Mouse (Mus musculus) heart, postnatal 0 days (tissue): ENCODE results near the gene Slc39a1. TPM values are rescaled to one million over a fixed set of nuclear protein-coding genes. Genes with fewer than 3 reads are reported as not detected.

ENCODE experiments used
- ATAC-seq: fragments of 200-750 bp; cut with Nextera tagmentation; 2 replicates; pipeline ENCODE4 v1.8.0; 2017; ENCODE audit warnings: low read depth, moderate number of reproducible peaks, moderate library complexity; ENCODE audit not compliant: insufficient read depth
- DNase-seq: peaks from one replicate; pipeline ENCODE4 v3.0.0-alpha.2; 2016; ENCODE audit warnings: low spot score
- H3K27ac ChIP-seq: fragments of 300-500 bp; sonication (generic); 2 replicates; pipeline ENCODE4 v1.5.1; 2014; ENCODE audit warnings: low read depth, mild to moderate bottlenecking
- H3K27me3 ChIP-seq: fragments of 300-500 bp; sonication (generic); 2 replicates; pipeline ENCODE4 v1.6.1; 2014; ENCODE audit warnings: low read length, mixed read lengths; ENCODE audit not compliant: control insufficient read depth, insufficient read depth
- H3K36me3 ChIP-seq: fragments of 300-500 bp; sonication (generic); replicated peaks from 2 replicates; pipeline ENCODE4 v1.6.1; 2014; ENCODE audit warnings: low read length, mixed read lengths; ENCODE audit not compliant: control insufficient read depth, insufficient read depth
- H3K4me1 ChIP-seq: fragments of 300-500 bp; sonication (generic); 2 replicates; pipeline ENCODE4 v1.6.1; 2014; ENCODE audit warnings: antibody characterized with exemption; ENCODE audit not compliant: control insufficient read depth, insufficient read depth
- H3K4me2 ChIP-seq: fragments of 300-500 bp; sonication (generic); 2 replicates; pipeline ENCODE4 v1.6.1; 2014; ENCODE audit warnings: low read depth, mild to moderate bottlenecking, low read length, moderate library complexity
- H3K4me3 ChIP-seq: fragments of 300-500 bp; sonication (generic); 2 replicates; pipeline ENCODE4 v1.5.1; 2014; ENCODE audit warnings: low read depth, low read length
- H3K9ac ChIP-seq: fragments of 300-500 bp; sonication (generic); replicated peaks from 2 replicates; pipeline ENCODE4 v1.6.1; 2014; ENCODE audit warnings: low read depth, low read length, mixed read lengths
- H3K9me3 ChIP-seq: fragments of 300-500 bp; sonication (generic); replicated peaks from 2 replicates; pipeline ENCODE4 v1.6.1; 2016; ENCODE audit warnings: low read length; ENCODE audit not compliant: control insufficient read depth
- CTCF ChIP-seq: IDR thresholded peaks from 2 replicates; pipeline ENCODE4 v1.5.1; 2016; ENCODE audit warnings: antibody characterized with exemption, control low read depth, low read depth
- EP300 ChIP-seq: IDR thresholded peaks from 2 replicates; pipeline ENCODE4 v1.6.1; 2016; ENCODE audit warnings: antibody characterized with exemption, low read depth
- WGBS: fragments of 180-500 bp; shearing (Covaris S2); extraction: QIAGEN DNeasy Blood & Tissue Kit; methylation state at CpG from one replicate; pipeline ENCODE4 v1.1.7; 2014; 5-methylcytosine and 5-hydroxymethylcytosine counted together
- polyA plus RNA-seq: library from polyadenylated mRNA; unstranded; fragments of >200 nt; fragmentation: Nextera tagmentation; extraction: Ambion mirVana; gene quantifications from 2 replicates; pipeline ENCODE4 v1.2.1, GENCODE M21; 2015
- total RNA-seq: library from RNA; depleted of rRNA; stranded (reverse); fragments of >200 nt; gene quantifications from 2 replicates; pipeline ENCODE4 v1.2.3, GENCODE M21; 2014; ENCODE audit warnings: low replicate concordance

The Slc39a1 gene
- total and polyA plus RNA-seq, 2 experiments from 2014 or later, result 95.5 to 158 TPM

- peak overlapping the region; percentile 89; the same call in 1 of the 2 replicates for H3K9ac ChIP-seq
Measured at GRCm38 (mm10) chr3:90266901-90267775, 19.2 kb downstream of the Slc39a1 start.

GRCm38 (mm10) chr3:90268190-90268589 is 20.2 kb downstream of the Slc39a1 start:
- no peak overlapping the region for H3K9ac ChIP-seq
- DNase-seq (no peak), ATAC-seq (no peak)
- H3K27me3 ChIP-seq, result no peaks in the 10 kb centered on the region
- H3K9me3 ChIP-seq, result no peaks in the 10 kb centered on the region
- H3K4me2 ChIP-seq, result no peak overlapping the region
- TF ChIP-seq EP300 (no peak), CTCF (no peak)
- H3K4me3 ChIP-seq, result no peak overlapping the region
- 95% methylated on average over 11 of the region's 11 CpGs for WGBS
- H3K36me3 ChIP-seq, result peaks cover 47% of the 10 kb centered on the region
- peaks cover 10% of the 10 kb centered on the region for H3K4me1 ChIP-seq
- H3K27ac ChIP-seq, result no peak overlapping the region

More at GRCm38 (mm10) chr3:90266901-90267775, 19.2 kb downstream of the Slc39a1 start:
- WGBS, result 89% methylated on average over 20 of the region's 20 CpGs
- Histone ChIP-seq H3K4me1 (peaks cover 10% of the 10 kb centered on the region), H3K36me3 (peaks cover 47% of the 10 kb centered on the region), H3K9me3 (no peaks in the 10 kb centered on the region), H3K27me3 (no peaks in the 10 kb centered on the region), H3K4me2 (peak overlapping the region; percentile 77), H3K4me3 (peak overlapping the region; percentile 88), H3K27ac (peak overlapping the region; percentile 95)
- no peak for TF ChIP-seq EP300
- no peak for TF ChIP-seq CTCF
- ATAC-seq (no peak), DNase-seq (no peak)

- Histone ChIP-seq H3K4me2 (no peak overlapping the region), H3K27ac (no peak overlapping the region), H3K36me3 (peaks cover 49% of the 10 kb centered on the region), H3K4me3 (no peak overlapping the region), H3K9me3 (no peaks in the 10 kb centered on the region), H3K4me1 (peaks cover 10% of the 10 kb centered on the region), H3K9ac (no peak overlapping the region), H3K27me3 (no peaks in the 10 kb centered on the region)
- TF ChIP-seq EP300 (no peak), CTCF (no peak)
- no peak for ATAC-seq
- 92% methylated on average over 16 of the region's 16 CpGs for WGBS
- DNase-seq, result no peak
Measured at GRCm38 (mm10) chr3:90268971-90269370, 21.0 kb downstream of the Slc39a1 start.

GRCm38 (mm10) chr3:90270784-90271183 is 22.8 kb downstream of the Slc39a1 start:
- no peak overlapping the region for H3K9ac ChIP-seq
- no peaks in the 10 kb centered on the region for H3K27me3 ChIP-seq
- no peak for TF ChIP-seq EP300
- no peak for TF ChIP-seq CTCF
- no peaks in the 10 kb centered on the region for H3K9me3 ChIP-seq
- H3K27ac ChIP-seq, result no peak overlapping the region
- no peak overlapping the region for H3K4me2 ChIP-seq
- H3K4me1 ChIP-seq, result peaks cover 10% of the 10 kb centered on the region
- 88% methylated on average over 8 of the region's 8 CpGs for WGBS
- no peak overlapping the region for H3K4me3 ChIP-seq
- DNase-seq, result no peak
- no peak for ATAC-seq
- peaks cover 63% of the 10 kb centered on the region for H3K36me3 ChIP-seq

- ATAC-seq (no peak), DNase-seq (no peak)
- 63% methylated on average over 9 of the region's 9 CpGs for WGBS
- no peak for TF ChIP-seq EP300
- no peak for TF ChIP-seq CTCF
- Histone ChIP-seq H3K9ac (no peak overlapping the region), H3K4me2 (no peak overlapping the region), H3K27ac (no peak overlapping the region), H3K4me3 (no peak overlapping the region), H3K4me1 (0 out of 2 replicates have a peak, but pooled peaks cover under 1% of the 10 kb centered on the region), H3K36me3 (peaks cover 77% of the 10 kb centered on the region), H3K27me3 (no peaks in the 10 kb centered on the region), H3K9me3 (no peaks in the 10 kb centered on the region)
Measured at GRCm38 (mm10) chr3:90272170-90272569, 24.2 kb downstream of the Slc39a1 start.
